Mouse (Mus musculus): ENCODE measurements at regions not wholly inside any gene's neighbourhood (a gene's known extent, or its start where the extent isn't known, plus 50 kb on each side); places are given as distances from the start of the nearest gene placed in this dataset.
A peak's percentile ranks its signal among the peaks of the same experiment; 100 is the strongest.
"Not testable (repeated sequence)": the region's sequence is repeated elsewhere in the genome, so short reads cannot be mapped to it uniquely, and the experiment has no call there.

DNA sequence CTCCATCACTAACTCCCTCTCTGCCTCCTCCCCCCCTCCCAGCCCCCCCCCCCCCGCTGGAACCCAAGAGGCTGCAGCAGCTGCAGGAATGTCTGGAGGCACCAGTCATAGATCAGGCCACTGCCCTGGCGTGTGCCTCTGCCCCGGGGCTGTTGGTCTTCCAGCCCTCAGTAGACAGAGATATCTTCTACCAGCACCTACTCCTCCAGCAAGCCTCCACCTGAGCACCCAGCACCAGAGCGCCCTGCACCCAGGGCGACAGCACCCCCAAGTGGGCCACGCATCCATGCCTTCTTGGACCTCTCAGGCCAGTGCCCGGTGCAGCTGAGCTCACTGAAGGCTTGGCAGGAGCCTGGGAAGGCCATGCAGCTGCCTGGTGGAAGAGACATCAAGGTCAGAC is 936.5 kb downstream of the Diaph3 start:
- DNase-seq (ENCODE audit: low spot score in 2 of 2): no peak

DNA sequence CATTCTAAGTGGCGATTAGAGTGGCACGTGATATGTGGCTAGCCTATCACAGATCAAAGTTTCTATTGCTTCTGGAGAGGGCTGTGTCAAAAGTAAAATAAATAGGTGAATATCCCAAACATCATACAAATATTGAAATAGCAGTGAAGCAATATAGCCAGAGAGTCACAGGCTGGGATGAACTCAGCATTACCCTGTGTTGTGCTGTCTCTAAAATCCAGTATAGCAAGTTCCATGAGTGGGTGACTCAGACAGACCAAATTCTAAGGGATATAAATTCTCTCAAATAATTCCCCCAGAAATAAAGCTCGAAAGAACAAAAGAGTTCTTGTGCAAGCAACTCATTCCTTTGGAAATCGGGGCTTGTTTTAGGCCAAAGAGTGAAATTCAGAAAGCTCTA is 943.2 kb downstream of the Diaph3 start:
- no peak for DNase-seq (ENCODE audit: low spot score in 2 of 2)

- DNase-seq (ENCODE audit: low spot score in 2 of 2): no peak
Measured at GRCm38 (mm10) chr14:86184663-86185381, 956.2 kb downstream of the Diaph3 start.

- DNase-seq (ENCODE audit: low spot score in 2 of 2): no peak
Measured at GRCm38 (mm10) chr14:86178517-86178916, 962.5 kb downstream of the Diaph3 start.

- DNase-seq (ENCODE audit: low spot score in 2 of 2): peak in 1 of 2 experiments; percentile 36
Measured at GRCm38 (mm10) chr14:86171118-86171517, 969.9 kb downstream of the Diaph3 start.

GRCm38 (mm10) chr14:86159151-86159550 is 981.9 kb downstream of the Diaph3 start:
- peak; percentile 44 to 93 for DNase-seq (ENCODE audit: low spot score in 2 of 2)

GRCm38 (mm10) chr14:86154688-86155087 is 986.3 kb downstream of the Diaph3 start:
- DNase-seq (ENCODE audit: low spot score in 2 of 2): no peak

GRCm38 (mm10) chr14:86151276-86151675 is 989.8 kb downstream of the Diaph3 start:
- no peak for DNase-seq (ENCODE audit: low spot score in 2 of 2)

DNA sequence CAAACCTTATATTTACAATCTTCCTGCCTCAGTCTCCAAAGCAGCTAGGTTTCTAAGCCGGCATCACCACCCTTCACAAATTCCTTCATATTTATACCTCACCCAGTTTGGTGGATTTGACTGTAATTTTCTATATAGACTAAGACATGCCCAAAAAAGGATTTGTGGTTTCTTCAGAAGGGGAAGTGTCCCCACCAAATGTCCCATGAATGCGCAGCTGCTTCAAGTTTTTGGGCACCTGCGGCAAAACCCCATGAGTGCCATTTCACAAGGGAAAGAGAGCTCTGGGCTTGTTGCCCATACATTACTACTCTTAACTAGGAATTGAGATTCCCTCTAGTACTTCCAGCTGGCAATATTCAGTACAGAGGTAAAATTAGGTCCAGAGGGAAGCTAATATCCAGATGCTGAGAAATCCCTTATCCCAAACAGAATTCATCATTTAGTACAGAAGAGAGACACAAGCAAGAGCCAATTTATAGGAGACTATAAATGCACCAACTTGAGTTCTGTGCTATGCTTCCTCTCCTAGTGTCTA is 990.6 kb downstream of the Diaph3 start:
- no peak for DNase-seq (ENCODE audit: low spot score in 2 of 2)

- DNase-seq (ENCODE audit: low spot score in 2 of 2): no peak
Measured at GRCm38 (mm10) chr14:86115254-86116057, 1025.6 kb downstream of the Diaph3 start.

- no peak for DNase-seq (ENCODE audit: low spot score in 2 of 2)
Measured at GRCm38 (mm10) chr14:86101497-86101896, 1039.5 kb downstream of the Diaph3 start.

DNA sequence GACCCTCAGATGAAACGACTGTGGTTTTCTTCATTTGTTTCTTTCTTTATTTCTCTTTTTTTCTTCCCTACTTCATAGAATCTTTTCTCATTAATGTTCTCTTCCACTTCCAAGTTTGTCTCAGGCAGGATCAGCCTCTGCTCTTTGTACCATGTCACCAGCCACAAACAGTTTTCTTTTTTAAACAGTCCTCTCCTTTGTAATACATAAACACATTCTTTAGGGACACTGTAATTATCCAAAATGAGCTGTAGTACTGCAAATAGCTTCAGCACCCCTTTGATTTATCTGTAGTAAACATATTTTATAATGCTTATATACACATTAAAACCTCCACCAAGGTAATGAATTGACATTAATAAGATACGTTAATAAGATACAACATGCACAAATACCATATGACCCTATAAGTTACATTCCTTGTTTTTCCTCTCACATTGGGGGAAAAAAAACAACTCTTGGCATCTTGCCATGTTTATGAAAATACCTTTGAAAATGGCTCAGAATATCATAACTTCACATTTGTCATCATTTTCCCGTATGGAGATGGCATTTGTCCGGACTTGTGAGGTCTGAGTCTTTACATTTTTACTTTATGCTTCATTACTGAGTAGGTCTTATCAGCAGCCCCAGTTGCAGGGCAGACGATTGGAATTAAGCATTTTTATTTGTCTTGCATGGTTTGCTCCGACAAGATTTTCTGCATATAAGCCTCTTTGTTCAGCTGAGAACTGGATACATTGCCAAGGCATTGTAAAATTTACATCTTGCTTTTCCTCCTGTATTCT is 1070.5 kb downstream of the Diaph3 start:
- DNase-seq (ENCODE audit: low spot score in 2 of 2): no peak

- DNase-seq (ENCODE audit: low spot score in 2 of 2): no peak
Measured at GRCm38 (mm10) chr14:86069329-86069728, 1071.7 kb downstream of the Diaph3 start.

GRCm38 (mm10) chr14:86067743-86068142 is 1073.3 kb downstream of the Diaph3 start:
- DNase-seq (ENCODE audit: low spot score in 2 of 2): no peak

DNA sequence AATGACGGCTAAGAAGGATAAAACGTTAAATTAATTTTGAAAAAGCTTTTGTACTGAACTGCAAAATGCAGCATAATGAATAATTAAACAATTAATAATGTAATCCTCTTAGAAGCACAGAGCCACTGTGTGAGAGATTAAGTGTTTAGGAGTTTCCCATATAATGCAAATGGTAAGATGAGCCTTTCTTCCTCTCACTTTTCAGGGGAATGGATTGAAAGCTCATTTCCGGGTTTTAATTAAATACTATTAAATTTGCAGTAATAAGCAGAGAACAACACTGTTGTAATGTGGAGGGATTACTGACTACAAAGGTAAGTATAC is 1077.5 kb downstream of the Diaph3 start:
- no peak for DNase-seq (ENCODE audit: low spot score in 2 of 2)

DNA sequence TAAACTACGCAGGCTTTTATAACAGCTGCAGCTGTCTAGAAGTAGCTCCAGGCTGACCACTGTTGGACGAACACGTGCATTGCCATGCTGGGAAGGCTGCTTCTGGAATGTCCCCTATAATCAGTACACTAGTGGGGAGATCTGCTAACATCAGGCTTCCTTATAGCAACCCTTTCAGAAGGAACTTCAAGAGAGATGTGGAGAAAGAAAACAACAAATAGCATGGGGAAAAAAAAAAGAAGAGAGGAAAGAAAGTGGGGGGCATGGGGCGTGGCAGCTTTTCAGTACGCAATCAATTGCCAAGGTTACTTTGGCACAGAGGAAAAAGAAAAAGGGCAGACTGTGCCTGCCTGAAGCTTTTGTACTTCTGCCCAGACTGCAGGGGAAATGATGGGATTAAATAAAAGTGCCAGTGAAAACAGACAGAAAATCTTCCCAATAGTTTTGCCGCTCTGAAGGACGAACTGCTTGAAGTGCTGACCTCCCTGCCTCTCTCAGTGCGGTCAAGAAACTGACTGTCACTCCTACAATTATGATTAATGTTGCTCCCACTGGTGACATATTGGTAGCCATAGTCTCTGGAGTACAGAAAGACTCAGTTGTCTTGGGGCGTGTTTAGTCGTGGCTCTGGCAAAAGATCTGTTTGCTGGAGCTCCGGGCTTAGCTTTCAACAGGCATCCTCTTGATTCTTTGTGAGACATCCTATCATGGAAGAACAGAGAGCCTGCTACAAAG is 1078.0 kb downstream of the Diaph3 start:
- DNase-seq (ENCODE audit: low spot score in 2 of 2): no peak

DNA sequence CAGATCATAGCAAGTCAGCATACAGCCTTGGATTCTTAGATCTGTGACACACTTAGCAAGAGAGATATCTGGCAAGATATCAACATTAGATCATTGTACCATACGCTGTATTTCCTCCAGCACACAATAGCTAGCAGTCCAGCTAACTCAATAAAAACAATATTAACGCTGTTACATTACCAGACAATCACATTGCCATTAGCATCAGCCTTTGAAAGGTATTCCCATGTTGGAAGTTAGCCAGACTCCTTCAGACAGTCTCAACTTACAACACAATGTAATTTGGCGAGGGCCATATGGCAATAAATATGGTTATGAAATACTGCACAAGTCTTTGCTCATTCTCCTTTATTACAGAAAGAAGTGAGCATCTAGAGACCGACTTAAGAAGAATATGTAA is 1084.0 kb downstream of the Diaph3 start:
- DNase-seq (ENCODE audit: low spot score in 2 of 2): no peak

DNA sequence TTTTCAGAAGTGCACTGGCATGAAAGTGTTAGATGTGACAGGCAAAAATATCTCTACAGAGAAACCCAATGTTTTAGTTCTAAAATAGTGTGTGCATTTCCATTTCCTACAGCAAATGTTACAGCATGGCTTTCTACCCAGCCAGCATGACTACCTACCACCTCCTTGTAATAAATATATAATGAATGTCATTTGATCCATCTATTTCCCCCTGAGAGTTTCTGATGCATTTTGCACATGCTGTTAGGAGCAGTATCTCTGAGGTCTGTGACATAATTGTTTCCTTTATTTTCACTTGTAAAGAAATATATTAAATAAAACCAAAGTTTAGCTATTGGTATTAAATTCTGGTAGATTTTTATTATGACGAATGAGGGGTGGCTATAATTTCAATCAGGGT is 1086.4 kb downstream of the Diaph3 start:
- no peak for DNase-seq (ENCODE audit: low spot score in 2 of 2)

GRCm38 (mm10) chr14:86029401-86029800 is 1111.6 kb downstream of the Diaph3 start:
- no peak for DNase-seq (ENCODE audit: low spot score in 2 of 2)

DNA sequence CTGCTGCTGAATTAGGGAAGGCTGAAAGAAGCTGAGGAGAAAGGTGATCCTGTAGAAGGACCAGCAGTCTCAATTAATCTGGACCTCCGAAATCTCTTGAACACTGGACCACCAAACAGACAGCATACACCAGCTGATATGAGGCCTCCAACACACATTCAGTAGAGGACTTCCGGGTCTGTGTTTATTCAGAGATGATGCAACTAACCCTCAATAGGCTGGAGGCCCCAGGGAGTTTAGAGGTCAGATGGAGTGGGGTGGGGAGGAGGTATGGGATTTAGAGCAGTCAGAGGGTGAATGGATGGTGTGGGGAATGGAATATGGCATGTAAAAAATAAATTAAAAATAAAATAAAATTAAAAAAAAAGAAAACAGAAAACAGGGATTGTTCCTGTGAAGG is 1123.4 kb downstream of the Diaph3 start:
- DNase-seq (ENCODE audit: low spot score in 2 of 2): not testable (repeated sequence)
